Mouse (Mus musculus) lung, postnatal 25 days (tissue): Measurements from ENCODE around the gene Gpr84.
"Not testable (repeated sequence)": the region's sequence is repeated elsewhere in the genome, so short reads cannot be mapped to it uniquely, and the experiment has no call there.

ENCODE experiments used
- DNase-seq: peaks from one replicate; pipeline ENCODE4 v3.0.0; 2022; ENCODE audit warnings: low spot score

Gene Gpr84

DNA sequence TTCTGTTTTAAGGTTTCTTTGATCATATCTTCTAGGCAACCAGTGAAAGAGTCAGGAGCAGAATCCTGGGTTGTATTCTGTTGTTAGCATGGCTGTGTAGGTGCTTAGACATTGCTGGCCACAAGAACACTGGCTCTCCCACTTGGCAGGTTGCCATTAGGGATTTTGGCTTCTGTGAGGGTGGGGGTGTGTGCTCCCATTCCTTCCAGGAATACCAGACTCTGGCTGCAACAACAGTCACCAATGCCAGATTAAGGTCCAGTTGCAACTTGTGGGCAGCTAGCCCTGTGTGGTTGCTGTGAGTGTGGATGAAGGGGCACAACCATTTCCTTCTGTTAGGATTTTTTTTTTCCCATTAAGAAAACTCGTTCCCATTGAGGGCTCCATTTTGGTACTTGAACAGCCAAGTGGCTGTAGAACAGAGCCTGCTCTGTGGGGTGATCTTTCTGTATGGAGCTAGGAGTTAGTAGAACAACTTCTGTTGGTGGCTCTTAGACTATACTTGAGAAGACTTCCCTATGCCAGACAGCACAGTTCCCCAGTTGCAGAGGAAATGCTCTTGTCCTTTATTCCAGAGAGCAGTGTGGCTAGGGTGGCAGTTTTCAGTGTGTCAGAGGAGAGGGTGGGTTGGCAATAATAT lies 24.5 kb downstream of the Gpr84 start:
- peak; percentile 29 for DNase-seq

DNA sequence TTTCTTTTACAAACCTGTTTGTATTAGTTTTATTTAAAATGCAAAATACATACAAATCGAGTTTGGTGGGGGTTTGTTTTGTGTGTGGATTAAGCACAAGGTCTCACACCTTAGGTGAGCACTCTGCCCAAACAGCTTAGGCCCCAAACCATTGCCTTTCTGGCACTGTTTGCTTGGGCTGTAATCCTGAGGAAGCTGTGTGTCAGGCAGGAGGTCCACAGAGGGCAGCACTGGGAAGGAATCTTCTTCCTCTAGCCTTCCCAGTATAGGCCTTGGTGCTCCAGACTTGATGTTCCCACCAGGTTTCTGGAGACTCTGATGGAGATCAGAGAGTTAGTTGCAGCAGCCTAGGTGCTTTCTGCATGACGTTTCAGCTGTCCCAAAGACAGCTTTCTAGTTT lies 25.8 kb downstream of the Gpr84 start:
- DNase-seq: no peak

DNA sequence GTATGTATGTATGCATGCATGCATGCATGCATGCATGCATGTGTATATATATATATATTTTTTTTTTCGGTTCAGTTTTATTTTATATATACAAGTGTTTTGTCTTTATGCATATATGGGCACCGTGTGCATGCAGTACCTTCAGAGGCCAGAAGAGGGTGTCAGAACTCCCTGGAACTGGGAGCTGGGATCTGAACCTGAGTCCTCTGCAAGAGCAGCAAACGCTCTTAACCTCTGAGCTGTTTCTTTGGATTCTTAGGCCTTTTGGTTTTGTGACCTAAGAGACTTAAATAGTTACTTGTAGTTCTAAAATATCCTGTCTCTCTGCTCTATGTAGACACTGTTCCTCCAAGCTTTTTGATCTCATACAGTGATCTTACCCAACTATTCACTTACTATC lies 26.3 kb downstream of the Gpr84 start:
- no peak for DNase-seq

DNA sequence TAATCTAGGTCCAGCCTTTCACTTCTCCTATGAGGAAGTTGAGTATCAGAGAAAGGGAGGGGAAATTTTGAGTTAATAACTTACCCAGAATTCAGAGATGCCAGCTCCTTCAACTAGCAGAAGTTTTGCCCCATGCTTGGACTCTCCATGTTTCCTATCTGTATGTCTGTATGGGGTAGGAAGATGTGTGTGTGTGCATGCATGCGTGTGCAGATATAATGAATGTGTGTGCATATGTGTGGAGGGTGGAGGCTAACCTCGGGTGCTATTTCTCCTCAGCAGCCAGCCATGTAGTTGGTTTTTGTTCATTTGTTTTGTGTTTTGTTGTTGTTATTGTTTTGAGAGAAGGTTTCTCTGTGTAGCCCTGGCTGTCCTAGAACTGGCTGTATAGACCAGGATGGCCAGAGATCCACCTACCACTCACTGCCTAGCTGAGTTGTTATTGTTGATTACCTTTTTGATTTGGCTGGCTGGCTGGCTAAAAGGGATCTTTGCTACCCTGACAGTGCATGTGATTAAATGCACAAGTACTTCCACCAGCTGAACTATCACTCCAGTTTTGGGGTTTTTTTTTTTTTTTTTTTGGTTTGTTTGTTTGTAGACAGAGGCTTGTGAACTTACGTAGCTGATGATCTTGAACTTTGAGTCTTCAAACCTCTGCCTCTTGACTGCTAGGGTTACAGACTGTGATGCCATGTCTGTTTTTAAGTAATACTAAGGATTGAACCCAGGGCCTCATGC lies 28.8 kb downstream of the Gpr84 start:
- DNase-seq: no peak

DNA sequence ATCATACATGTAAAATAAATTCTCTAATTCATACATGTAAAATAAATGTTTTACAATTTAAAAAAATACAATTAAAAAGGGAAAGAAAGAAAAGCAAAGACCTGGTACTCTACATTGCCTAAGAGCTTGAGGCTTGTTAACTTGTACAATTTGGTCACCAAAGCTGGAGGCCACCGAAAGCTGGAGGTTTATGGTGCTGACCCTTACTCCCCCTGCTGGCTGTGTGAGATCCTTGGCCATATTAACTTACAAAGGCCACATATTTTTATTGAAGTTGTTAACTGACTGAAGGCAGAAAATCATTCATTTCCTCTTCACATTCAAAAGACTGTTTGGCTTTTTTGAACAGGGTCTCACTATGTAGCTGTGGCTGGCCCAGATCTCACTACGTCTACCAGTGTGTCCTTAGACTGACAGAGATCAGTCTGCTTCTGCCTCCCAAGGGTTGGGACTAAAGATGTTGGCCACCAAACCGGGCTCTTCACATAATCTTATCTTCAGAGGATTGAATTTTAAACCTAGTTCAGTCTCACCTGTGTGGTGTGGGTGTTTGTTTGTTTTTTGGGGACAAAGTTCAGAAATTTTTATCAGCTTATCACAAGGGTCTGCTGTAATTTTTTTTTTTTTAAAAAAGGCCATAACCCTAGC lies 29.5 kb downstream of the Gpr84 start:
- DNase-seq: no peak

DNA sequence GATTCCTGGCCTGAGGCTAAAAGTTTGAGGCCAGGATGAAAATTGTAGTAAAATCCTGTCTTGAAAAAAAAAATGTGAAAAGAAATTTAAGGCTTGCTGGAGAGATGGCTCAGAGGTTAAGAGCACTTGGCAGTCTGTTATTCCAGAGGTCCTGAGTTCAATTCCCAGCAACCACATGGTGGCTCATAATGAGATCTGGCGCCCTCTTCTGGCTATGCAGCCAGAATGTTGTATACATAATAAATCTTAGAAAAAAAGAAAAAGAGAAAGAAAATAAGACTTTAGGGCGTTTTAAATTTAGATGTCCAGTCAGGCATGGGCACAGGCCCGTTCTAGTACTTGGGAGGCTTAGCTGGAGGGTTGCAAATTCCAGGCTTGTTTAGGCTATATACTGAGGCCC lies 30.7 kb downstream of the Gpr84 start:
- DNase-seq: no peak

DNA sequence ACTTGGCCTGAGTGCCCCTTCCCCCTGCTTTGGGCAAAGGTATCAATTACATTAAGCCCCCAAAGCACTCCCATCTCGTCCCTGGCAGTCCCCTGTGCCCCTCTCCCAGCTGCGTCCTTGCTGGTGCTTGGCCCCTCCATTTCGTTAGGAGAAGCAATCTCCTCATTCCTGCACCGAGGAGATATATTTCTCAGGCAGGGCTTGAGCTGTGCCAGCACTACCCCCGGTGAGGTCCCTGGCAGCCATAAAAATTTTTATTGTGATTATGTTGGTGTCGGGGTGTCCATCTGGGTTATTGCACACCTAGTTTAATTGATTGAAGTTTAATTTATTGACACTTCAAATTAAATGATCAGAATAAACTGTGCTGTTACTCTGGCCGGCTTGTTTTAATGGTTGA lies 32.5 kb downstream of the Gpr84 start:
- no peak for DNase-seq

DNA sequence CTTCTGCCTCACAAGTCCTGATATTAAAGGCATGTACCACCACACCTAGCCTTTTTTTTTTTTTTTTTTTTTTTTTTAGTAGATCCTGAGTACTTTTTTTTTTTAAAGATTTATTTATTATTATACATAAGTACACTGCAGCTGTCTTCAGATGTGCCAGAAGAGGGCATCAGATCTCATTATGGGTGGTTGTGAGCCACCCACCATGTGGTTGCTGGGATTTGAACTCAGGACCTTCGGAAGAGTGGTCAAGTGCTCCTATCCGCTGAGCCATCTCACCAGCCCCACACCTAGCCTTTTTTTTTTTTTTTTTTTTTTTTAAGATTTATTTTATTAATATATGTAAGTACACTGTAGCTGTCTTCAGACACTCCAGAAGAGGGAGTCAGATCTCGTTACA lies 34.5 kb downstream of the Gpr84 start:
- not testable (repeated sequence) for DNase-seq

DNA sequence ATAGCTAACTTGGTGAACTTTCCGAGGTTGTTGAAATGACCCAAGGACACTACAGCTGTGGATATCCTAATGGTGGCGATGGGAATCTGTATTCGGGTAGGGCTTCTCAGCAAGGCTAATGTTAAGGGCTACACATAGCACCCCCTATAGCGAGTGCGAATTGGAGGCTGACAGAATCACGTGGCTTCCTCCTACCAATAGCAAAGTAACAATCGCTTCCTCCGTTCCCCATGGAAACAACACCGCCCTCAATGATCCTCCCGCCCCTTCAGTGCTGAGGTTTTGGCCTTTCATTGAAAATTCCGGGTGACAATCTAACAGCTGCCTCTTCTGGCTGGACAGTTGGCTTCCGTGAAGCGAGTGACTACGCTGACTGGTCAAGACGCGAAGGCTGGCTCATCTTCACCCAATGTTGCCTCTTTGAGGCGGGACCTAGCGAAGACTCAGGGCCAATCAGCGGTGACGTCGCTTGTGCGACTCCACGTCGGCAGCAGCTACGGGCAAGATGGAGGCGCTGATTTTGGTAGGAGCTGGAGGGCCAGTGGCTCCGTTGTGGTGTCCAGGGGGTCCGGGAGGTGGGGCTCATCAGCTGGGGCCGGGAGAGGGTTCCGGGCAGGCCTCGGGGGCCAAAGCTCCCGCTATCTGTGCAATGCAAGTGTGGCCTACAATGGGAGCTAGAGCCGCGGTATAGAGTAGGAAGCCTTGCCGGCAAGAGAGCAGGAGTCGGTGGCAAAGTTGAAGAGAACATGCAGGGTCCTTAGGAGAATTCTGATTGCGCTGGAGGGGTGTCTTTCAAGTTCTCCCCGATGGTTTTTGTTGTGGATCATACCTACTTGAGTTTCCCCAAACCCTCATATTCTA lies 37.8 kb downstream of the Gpr84 start, which contains the start of gene Copz1:
Copz1 (plus strand) TSS at position 296 of the 861 bp plus-strand sequence.
- DNase-seq: peak; percentile 99

DNA sequence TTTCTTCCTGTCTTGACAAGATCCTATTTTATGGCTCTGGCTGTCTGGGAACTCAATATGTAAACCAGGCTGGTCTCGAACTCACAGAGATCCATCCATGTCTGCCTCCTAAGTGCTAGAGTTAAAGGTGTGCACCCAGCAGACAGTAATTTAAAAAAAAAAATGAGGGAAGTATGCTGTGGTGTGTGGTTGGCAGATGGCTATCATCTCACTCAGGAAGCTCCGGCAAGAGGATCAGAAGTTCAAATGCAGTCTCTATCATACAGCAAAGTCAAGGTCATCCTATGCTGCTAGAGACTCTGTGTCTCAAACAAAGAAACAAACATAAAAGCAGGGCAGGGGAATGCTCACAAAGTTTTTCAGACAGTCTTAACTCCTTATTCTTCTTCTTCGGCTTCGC lies 41.5 kb downstream of the Gpr84 start:
- no peak for DNase-seq

DNA sequence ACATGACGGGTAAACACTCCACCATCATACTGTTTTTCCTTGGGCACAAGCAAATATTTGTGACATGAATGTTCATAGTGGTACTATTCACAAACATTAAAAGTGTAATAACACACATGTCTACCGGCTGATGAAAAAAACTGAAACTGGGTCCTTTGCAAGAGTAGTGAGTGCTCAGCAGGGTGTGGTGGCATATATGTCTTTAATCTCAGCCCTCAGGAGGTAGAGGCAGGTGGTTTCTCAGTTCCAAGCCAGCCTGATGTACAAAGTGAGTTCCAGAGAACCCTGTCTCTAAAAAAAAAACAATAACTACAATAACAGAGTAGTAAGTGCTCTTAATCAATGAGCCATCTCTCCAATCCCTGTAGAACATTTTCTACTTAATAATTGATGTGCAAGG lies 45.6 kb downstream of the Gpr84 start:
- DNase-seq: no peak

DNA sequence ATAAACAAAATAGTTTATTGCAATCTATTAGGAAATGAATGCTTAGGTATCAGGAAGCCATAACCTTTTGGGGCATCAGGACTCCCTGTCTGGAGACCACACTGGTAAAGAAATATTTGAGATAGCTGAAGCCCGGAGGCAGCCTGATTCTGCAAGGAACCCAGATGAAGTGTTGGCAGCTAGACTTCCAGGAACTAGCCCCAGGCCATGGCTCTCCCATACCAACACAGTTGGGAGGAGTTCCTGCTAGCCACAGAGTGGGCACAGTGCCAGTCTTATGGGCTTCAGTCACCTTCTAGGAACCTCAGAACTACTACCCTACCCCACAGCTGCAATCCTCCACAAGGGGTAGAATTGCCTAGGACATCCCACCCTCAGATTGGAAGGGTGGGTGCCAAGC lies 50.4 kb downstream of the Gpr84 start:
- no peak for DNase-seq

DNA sequence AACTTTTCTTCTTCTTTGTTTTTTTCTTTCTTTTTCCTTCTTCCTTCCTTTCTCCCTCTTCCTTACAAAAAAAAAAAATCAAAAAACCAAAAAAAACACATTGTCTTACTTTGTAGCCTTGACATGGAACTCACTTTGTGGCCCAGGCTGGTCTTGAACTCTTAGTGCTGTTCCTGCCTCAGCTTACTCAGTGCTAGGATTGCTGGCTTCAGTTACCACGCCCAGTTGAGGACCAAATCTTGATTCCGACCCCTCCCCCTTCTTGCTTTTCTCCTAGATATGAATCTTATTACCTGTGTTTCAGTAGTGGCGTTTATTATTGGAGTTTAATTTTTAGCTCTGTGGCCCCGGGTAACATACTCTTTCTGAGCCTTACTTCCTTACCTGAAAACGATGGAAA lies 51.2 kb downstream of the Gpr84 start:
- no peak for DNase-seq
